Mouse (Mus musculus): Measurements from ENCODE around the gene Fam168a.

- TF ChIP-seq CTCF (IDR thresholded peaks at IDR 0.05; ENCODE audit: low read depth) (no peak), EP300 (optimal IDR thresholded peaks at IDR 0.05) (no peak)
These were observed 27.2 kb upstream of the Fam168a start for GRCm38 (mm10) chr7:100678948-100679880.
